In the genomic region with DNA sequence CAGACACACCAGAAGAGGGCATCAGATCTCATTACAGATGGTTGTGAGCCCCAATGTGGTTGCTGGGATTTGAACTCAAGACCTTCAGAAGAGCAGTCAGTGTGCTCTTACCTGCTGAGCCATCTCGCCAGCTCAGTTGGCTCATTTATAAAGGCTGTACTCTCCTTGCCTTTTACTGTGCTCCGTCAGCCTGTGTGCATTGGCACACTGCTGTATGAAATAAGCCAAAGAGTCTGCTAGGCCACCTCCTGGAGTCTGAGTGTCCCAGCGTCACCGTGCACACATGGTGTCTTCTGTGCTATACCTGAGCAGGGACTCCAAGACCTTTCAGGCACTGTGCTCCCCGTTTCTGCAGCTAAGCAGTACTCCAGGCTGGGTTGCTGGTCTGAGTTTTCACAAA, we compare ENCODE assay signal across 17 mouse cellular contexts. TPM values are rescaled to one million over a fixed set of nuclear protein-coding genes. Genes with fewer than 3 reads are reported as not detected.
DNase-seq lines count a peak whose midpoint lies in the region; ATAC-seq and TF ChIP-seq lines count a peak whose summit lies in the region.
"Had no signal": no experiment of that assay in that cellular context is flagged by ENCODE, and none has a peak within 500 bp of the region (broad histone marks: within the 10 kb centered on the region; RNA-seq: fewer than 3 reads in every experiment).

No protein-coding gene starts in this region.

- H3K4me1 ChIP-seq in hindbrain, embryonic 14.5 days (replicated peaks; ENCODE audit: control insufficient read depth, insufficient read depth, low read length), result peaks cover 50% of the 10 kb centered on the region
- peaks cover 69% of the 10 kb centered on the region for H3K4me1 ChIP-seq in neural tube, embryonic 12.5 days

- no peak overlapping the region for H3K4me2 ChIP-seq in hindbrain, embryonic 14.5 days (replicated peaks)
- peak overlapping the region; percentile 8; the same call in 1 of the 2 replicates for H3K4me2 ChIP-seq in neural tube, embryonic 12.5 days (replicated peaks)
- H3K4me2 ChIP-seq: limb, embryonic 13.5 days; stomach, embryonic 15.5 days had no signal

- no peak overlapping the region for H3K4me3 ChIP-seq in layer of hippocampus, adult 2 months
- no peak overlapping the region for H3K4me3 ChIP-seq in hindbrain, embryonic 14.5 days (replicated peaks; ENCODE audit: low read length)
- H3K4me3 ChIP-seq in neural tube, embryonic 12.5 days, result no peak overlapping the region
- H3K4me3 ChIP-seq: limb, embryonic 13.5 days; myocyte; stomach, embryonic 15.5 days had no signal

- peak; percentile 26; the same call in 1 of the 2 replicates for TF ChIP-seq CTCF in layer of hippocampus, adult 2 months (conservative IDR thresholded peaks at IDR 0.05)

- ATAC-seq in hindbrain, embryonic 14.5 days (ENCODE audit: low FRiP score), result no peak
- ATAC-seq in neural tube, embryonic 12.5 days (ENCODE audit: low FRiP score, low read depth), result peak; percentile 16; the same call in 1 of the 2 replicates
- ATAC-seq in megakaryocyte progenitor cell, adult 5-6 weeks (replicated peaks; ENCODE audit: poor library complexity), result no peak

- H3K27ac ChIP-seq in layer of hippocampus, adult 2 months, result peak overlapping the region; percentile 54; the same call in 1 of the 2 replicates
- peak overlapping the region; percentile 84 for H3K27ac ChIP-seq in hindbrain, embryonic 14.5 days
- peak overlapping the region; percentile 43; the same call in 1 of the 2 replicates for H3K27ac ChIP-seq in neural tube, embryonic 12.5 days
- H3K27ac ChIP-seq: limb, embryonic 13.5 days; macrophage; stomach, embryonic 15.5 days had no signal

- no peaks in the 10 kb centered on the region for H3K36me3 ChIP-seq in hindbrain, embryonic 14.5 days (replicated peaks; ENCODE audit: control insufficient read depth, insufficient read depth)
- no peaks in the 10 kb centered on the region for H3K36me3 ChIP-seq in neural tube, embryonic 12.5 days
- H3K36me3 ChIP-seq: limb, embryonic 13.5 days; stomach, embryonic 15.5 days had no signal

- no peak overlapping the region for H3K9ac ChIP-seq in hindbrain, embryonic 14.5 days
- H3K9ac ChIP-seq in neural tube, embryonic 12.5 days, result no peak overlapping the region
- H3K9ac ChIP-seq: limb, embryonic 13.5 days; stomach, embryonic 15.5 days had no signal

- H3K9me3 ChIP-seq in hindbrain, embryonic 14.5 days (ENCODE audit: control insufficient read depth, low read length), result no peaks in the 10 kb centered on the region
- H3K9me3 ChIP-seq in neural tube, embryonic 12.5 days, result no peaks in the 10 kb centered on the region
- H3K9me3 ChIP-seq: limb, embryonic 13.5 days; stomach, embryonic 15.5 days had no signal

- no peak for DNase-seq in layer of hippocampus, adult 2 months (ENCODE audit: low spot score in 2 of 2)
- DNase-seq in layer of hippocampus, postnatal 36 days, result no peak
- peak; percentile 60 to 65 for DNase-seq in cerebellum, postnatal 25 days
- no peak for DNase-seq in hindbrain, embryonic 14.5 days (ENCODE audit: low spot score)
- DNase-seq in adrenal gland, adult 8-10 months, result no peak
- DNase-seq in testis, postnatal 14 days (ENCODE audit: low spot score), result no peak
- DNase-seq: heart, postnatal 14 days; kidney, adult 11 months; kidney, postnatal 36 days; lung, adult 2 months; thymus, postnatal 25 days had no signal

- 47% methylated on average over 5 of the region's 5 CpGs for WGBS in hindbrain, embryonic 14.5 days
- WGBS in neural tube, embryonic 12.5 days, result 65% methylated on average over 5 of the region's 5 CpGs

- no peaks in the 10 kb centered on the region for H3K27me3 ChIP-seq in hindbrain, embryonic 14.5 days (ENCODE audit: control insufficient read depth, insufficient read depth, low read length)
- H3K27me3 ChIP-seq in neural tube, embryonic 12.5 days (replicated peaks), result no peaks in the 10 kb centered on the region
- H3K27me3 ChIP-seq: limb, embryonic 13.5 days; stomach, embryonic 15.5 days had no signal

RNA-seq across cellular contexts. Expression of a gene that starts 40.8 kb away (rescaled TPM):
- total RNA-seq in layer of hippocampus, adult 2 months (2021), result 100 to 1,000 TPM; 160 to 176 TPM
- 100 to 1,000 TPM; 158 to 175 TPM for total RNA-seq in layer of hippocampus, postnatal 36 days (2021)
- 61.8 and 67.1 TPM in 2 replicates for polyA plus RNA-seq in hindbrain, embryonic 14.5 days (2014; fragmentation: Nextera tagmentation; extraction: Ambion mirVana)
- 74.4 and 75.3 TPM in 2 replicates for polyA plus RNA-seq in neural tube, embryonic 12.5 days (2016; fragmentation: Nextera tagmentation; extraction: Ambion mirVana)
- 4.1 TPM in 2 replicates for total RNA-seq in megakaryocyte progenitor cell, adult 5-6 weeks (2015)
- 6.0 and 7.9 TPM in 2 replicates for total RNA-seq in megakaryocyte progenitor cell, adult 5-6 weeks (2017)
- total RNA-seq in adrenal gland, adult 8-10 months (2022), result 10 to 100 TPM; 43.3 to 68.5 (median 55.7) TPM

RNA-seq across cellular contexts. Expression of a gene that starts 41.1 kb away (rescaled TPM):
- total RNA-seq in layer of hippocampus, adult 2 months (2021), result 100 to 1,000 TPM; 104 to 111 TPM
- total RNA-seq in layer of hippocampus, postnatal 36 days (2021), result 100 to 1,000 TPM; 106 to 108 TPM
- polyA plus RNA-seq in hindbrain, embryonic 14.5 days (2014; fragmentation: Nextera tagmentation; extraction: Ambion mirVana), result 101 and 111 TPM in 2 replicates
- 70.0 and 80.7 TPM in 2 replicates for polyA plus RNA-seq in neural tube, embryonic 12.5 days (2016; fragmentation: Nextera tagmentation; extraction: Ambion mirVana)
- total RNA-seq in megakaryocyte progenitor cell, adult 5-6 weeks (2015), result 55.2 and 63.8 TPM in 2 replicates
- 57.2 and 79.0 TPM in 2 replicates for total RNA-seq in megakaryocyte progenitor cell, adult 5-6 weeks (2017)
- total RNA-seq in adrenal gland, adult 8-10 months (2022), result 10 to 100 TPM; 49.9 to 75.8 (median 63.0) TPM

Comparison
In these comparisons a context has a peak if more than half of its experiments do, and no peak if none do; other contexts are left out.
1. DNase-seq: peak in cerebellum, postnatal 25 days (2 of 2); none in layer of hippocampus, adult 2 months (0 of 2), layer of hippocampus, postnatal 36 days (0 of 2), hindbrain, embryonic 14.5 days (single experiment), adrenal gland, adult 8-10 months (single experiment) and testis, postnatal 14 days (single experiment).
2. RNA of a gene that starts 40.8 kb away (total RNA-seq): 160 to 176 TPM in layer of hippocampus, adult 2 months, 158 to 175 TPM in layer of hippocampus, postnatal 36 days and 43.3 to 68.5 TPM in adrenal gland, adult 8-10 months; 4.1 to 7.9 TPM in megakaryocyte progenitor cell, adult 5-6 weeks; every median in the first group is over 4 times any median in the second.
3. Peak in every context shown above with its lines, with median percentiles within 50 percentile points of each other: H3K27ac ChIP-seq.